In the genomic region with DNA sequence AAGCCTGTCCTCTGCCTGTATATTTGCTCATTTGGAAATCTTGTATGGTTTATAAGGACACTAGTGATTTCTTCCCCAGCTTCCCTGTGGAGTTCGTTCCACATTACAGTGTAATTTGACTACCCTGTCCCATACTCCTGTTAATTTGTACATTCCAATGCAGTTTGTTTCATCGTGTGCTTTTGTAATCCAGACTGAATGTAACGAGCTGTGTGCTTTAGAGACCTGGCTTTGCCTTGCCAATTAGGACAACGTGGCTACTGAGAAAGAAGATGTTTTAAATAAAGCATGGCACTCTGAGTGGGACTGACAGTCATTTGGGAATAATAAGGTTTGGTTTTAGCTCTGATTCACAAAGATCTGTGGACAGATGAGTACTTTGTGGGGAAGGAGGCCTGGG, we compare ENCODE assay signal across 16 mouse cellular contexts.
DNase-seq lines count a peak whose midpoint lies in the region; ATAC-seq and TF ChIP-seq lines count a peak whose summit lies in the region.
"Had no signal": no experiment of that assay in that cellular context is flagged by ENCODE, and none has a peak within 500 bp of the region (broad histone marks: within the 10 kb centered on the region; RNA-seq: fewer than 3 reads in every experiment).

No protein-coding gene starts in this region.

- no peaks in the 10 kb centered on the region for H3K9me3 ChIP-seq in embryonic facial prominence, embryonic 14.5 days (ENCODE audit: control insufficient read depth, low read length)
- H3K9me3 ChIP-seq in midbrain, embryonic 15.5 days, result no peaks in the 10 kb centered on the region
- H3K9me3 ChIP-seq: intestine, embryonic 15.5 days had no signal

- no peak for TF ChIP-seq CTCF in layer of hippocampus, adult 2 months (conservative IDR thresholded peaks at IDR 0.05)
- TF ChIP-seq CTCF in brain, embryonic 14.5 days (IDR thresholded peaks at IDR 0.05; ENCODE audit: borderline replicate concordance, extremely low read depth, insufficient read depth, insufficient read length), result no peak

- WGBS in embryonic facial prominence, embryonic 14.5 days, result 25% methylated on average over 4 of the region's 4 CpGs
- WGBS in midbrain, embryonic 15.5 days, result 23% methylated on average over 4 of the region's 4 CpGs

- peak overlapping the region; percentile 72 for H3K27ac ChIP-seq in layer of hippocampus, adult 2 months
- H3K27ac ChIP-seq in embryonic facial prominence, embryonic 14.5 days (replicated peaks; ENCODE audit: low read depth, low read length), result peak overlapping the region; percentile 55
- H3K27ac ChIP-seq in midbrain, embryonic 15.5 days, result 0 out of 2 replicates have a peak overlapping the region, but pooled peaks have one; percentile 5
- H3K27ac ChIP-seq: intestine, embryonic 15.5 days had no signal

- H3K4me3 ChIP-seq in layer of hippocampus, adult 2 months, result no peak overlapping the region
- H3K4me3 ChIP-seq in embryonic facial prominence, embryonic 14.5 days (ENCODE audit: low read depth, low read length), result no peak overlapping the region
- H3K4me3 ChIP-seq in midbrain, embryonic 15.5 days, result no peak overlapping the region
- H3K4me3 ChIP-seq: intestine, embryonic 15.5 days had no signal

- no peak overlapping the region for H3K9ac ChIP-seq in embryonic facial prominence, embryonic 14.5 days (ENCODE audit: low read depth, low read length)
- no peak overlapping the region for H3K9ac ChIP-seq in midbrain, embryonic 15.5 days
- H3K9ac ChIP-seq: intestine, embryonic 15.5 days had no signal

- no peak for TF ChIP-seq POLR2A in brain, embryonic 14.5 days (IDR thresholded peaks at IDR 0.05; ENCODE audit: borderline replicate concordance, extremely low read depth, insufficient read depth, insufficient read length, poor library complexity, severe bottlenecking)

- H3K36me3 ChIP-seq in embryonic facial prominence, embryonic 14.5 days (ENCODE audit: control insufficient read depth, insufficient read depth, low read length), result 0 out of 2 replicates have a peak, but pooled peaks cover 3% of the 10 kb centered on the region
- no peaks in the 10 kb centered on the region for H3K36me3 ChIP-seq in midbrain, embryonic 15.5 days (replicated peaks)
- H3K36me3 ChIP-seq: intestine, embryonic 15.5 days had no signal

- no peak overlapping the region for H3K4me2 ChIP-seq in embryonic facial prominence, embryonic 14.5 days (ENCODE audit: low read depth, low read length)
- no peak overlapping the region for H3K4me2 ChIP-seq in midbrain, embryonic 15.5 days
- H3K4me2 ChIP-seq: heart, embryonic 11.5 days; intestine, embryonic 15.5 days had no signal

- H3K4me1 ChIP-seq in embryonic facial prominence, embryonic 14.5 days (ENCODE audit: control insufficient read depth, insufficient read depth, low read length), result peaks cover 13% of the 10 kb centered on the region
- H3K4me1 ChIP-seq in midbrain, embryonic 15.5 days, result peaks cover 25% of the 10 kb centered on the region

- H3K27me3 ChIP-seq in embryonic facial prominence, embryonic 14.5 days (replicated peaks; ENCODE audit: control insufficient read depth, insufficient read depth, low read length), result no peaks in the 10 kb centered on the region
- H3K27me3 ChIP-seq in midbrain, embryonic 15.5 days (replicated peaks), result no peaks in the 10 kb centered on the region
- H3K27me3 ChIP-seq: intestine, embryonic 15.5 days had no signal

- no peak for DNase-seq in layer of hippocampus, adult 2 months (ENCODE audit: low spot score in 2 of 2)
- DNase-seq in layer of hippocampus, adult 9-11 months, result no peak
- peak; percentile 84 for DNase-seq in brain, embryonic 14.5 days (ENCODE audit: low read depth)
- DNase-seq in embryonic facial prominence, embryonic 14.5 days (ENCODE audit: low spot score), result peak; percentile 44
- DNase-seq in kidney, postnatal 14 days, result no peak
- DNase-seq in thymus, postnatal 0 days (ENCODE audit: low spot score), result no peak
- DNase-seq: adrenal gland, postnatal 14 days; cerebellum, adult 9-10 months; gastrocnemius, postnatal 25 days; lung, adult 2 months; lung, postnatal 4 days; right cerebral cortex, postnatal 25 days had no signal

- ATAC-seq in embryonic facial prominence, embryonic 14.5 days (ENCODE audit: low read depth), result peak; percentile 50; the same call in 1 of the 2 replicates
- no peak; the same call in 1 of the 2 replicates for ATAC-seq in midbrain, embryonic 15.5 days (replicated peaks)
- ATAC-seq: CD4-positive, CD25-positive, alpha-beta regulatory T cell, adult 4 months had no signal

Comparison
In these comparisons a context has a peak if more than half of its experiments do, and no peak if none do; other contexts are left out.
1. DNase-seq: peak in brain, embryonic 14.5 days (single experiment) and embryonic facial prominence, embryonic 14.5 days (single experiment); none in layer of hippocampus, adult 2 months (0 of 2), layer of hippocampus, adult 9-11 months (single experiment), kidney, postnatal 14 days (single experiment) and thymus, postnatal 0 days (single experiment).
2. H3K27ac ChIP-seq: peak in every context shown above with its lines; median percentile 72 in layer of hippocampus, adult 2 months; 55 in embryonic facial prominence, embryonic 14.5 days; 5 in midbrain, embryonic 15.5 days.